Mouse (Mus musculus): ENCODE data around the gene Elfn1.
A peak's percentile ranks its signal among the peaks of the same experiment; 100 is the strongest.

The Elfn1 gene

DNA sequence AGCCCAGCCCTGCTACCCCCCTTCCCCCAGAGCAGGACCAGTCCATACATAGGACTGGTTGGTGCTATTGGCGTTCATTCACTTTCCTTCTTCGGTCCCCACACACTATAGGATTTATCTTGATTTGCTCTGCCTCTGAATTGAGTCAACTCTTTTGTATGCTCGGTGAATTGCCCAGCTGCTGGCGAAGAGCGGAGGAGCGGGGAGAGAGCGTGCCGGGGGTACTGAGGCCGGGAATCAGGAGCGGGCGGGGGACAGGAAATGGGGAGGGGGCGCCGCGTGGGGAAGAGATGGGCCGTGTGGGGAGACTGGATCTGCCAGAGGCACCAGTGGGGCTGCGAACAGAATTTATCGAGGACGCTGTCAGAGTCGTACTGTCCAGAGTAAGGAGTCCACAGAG is 3.8 kb downstream of the Elfn1 start:
- DNase-seq (ENCODE audit: low read depth), result no peak

GRCm38 (mm10) chr5:139912121-139912771 is 4.5 kb downstream of the Elfn1 start:
- no peak for DNase-seq (ENCODE audit: low read depth)

- DNase-seq (ENCODE audit: low read depth), result no peak
Measured at GRCm38 (mm10) chr5:139921666-139922065, 13.9 kb downstream of the Elfn1 start.

DNA sequence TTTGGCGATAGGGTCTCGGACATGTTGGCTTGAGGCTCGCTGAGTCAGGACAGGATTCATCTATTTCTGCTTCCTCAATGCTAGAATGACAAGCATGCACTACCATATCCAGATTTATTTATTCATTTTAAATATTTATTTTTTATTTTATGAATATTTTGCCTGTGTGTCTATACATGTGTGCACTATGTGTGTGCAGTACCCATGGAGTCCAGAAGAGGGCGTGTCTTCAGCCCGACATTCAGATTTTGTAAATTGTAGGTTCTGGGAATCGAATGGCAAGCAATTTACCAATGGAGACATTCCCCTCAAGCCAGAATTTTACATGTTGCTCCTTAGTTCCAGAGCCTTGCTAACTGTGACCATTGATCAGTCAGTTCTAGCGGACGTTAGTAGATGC is 16.1 kb downstream of the Elfn1 start:
- DNase-seq (ENCODE audit: low read depth), result no peak

DNA sequence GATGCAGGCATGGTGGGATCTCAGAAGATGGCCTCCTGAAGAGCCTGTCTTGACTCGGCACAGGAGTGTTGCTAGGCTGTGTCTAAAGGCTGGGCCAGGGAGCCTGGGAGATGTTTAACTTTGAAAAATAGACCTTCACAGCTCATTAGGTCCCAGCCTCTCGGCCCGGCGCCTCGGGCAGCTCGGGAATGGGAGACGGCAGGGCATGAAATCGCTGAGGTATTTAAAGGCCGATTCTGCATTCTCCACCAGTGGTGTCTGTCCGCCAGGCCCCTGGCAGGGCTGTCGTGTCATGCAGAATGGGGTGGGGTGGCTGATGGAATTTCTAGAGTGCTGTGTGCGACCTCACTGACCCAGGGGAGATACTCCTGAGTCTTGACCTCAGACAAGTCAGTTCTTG is 22.4 kb downstream of the Elfn1 start:
- no peak for DNase-seq (ENCODE audit: low read depth)

DNA sequence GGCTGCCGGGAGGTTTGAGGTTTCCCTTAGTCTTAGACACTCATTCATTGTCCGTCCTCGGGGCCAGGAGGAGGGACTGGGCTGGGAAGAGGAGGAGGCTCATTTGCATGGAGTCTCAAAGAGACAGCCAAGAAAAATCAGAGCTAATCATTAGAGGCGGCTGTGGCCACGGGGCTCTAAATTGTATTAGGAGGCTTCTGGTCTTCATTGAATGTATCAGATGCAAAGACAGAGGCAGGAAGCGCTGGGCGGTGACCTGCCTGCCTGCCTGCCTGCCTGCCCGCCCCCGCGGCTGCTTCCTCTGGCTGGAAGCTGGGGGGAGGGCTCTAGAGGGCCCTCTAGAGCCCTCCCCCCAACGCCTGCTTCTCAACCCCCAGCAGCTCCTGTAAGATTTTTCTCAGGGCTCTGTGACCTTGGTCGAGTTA is 23.2 kb downstream of the Elfn1 start:
- DNase-seq (ENCODE audit: low read depth), result no peak

DNA sequence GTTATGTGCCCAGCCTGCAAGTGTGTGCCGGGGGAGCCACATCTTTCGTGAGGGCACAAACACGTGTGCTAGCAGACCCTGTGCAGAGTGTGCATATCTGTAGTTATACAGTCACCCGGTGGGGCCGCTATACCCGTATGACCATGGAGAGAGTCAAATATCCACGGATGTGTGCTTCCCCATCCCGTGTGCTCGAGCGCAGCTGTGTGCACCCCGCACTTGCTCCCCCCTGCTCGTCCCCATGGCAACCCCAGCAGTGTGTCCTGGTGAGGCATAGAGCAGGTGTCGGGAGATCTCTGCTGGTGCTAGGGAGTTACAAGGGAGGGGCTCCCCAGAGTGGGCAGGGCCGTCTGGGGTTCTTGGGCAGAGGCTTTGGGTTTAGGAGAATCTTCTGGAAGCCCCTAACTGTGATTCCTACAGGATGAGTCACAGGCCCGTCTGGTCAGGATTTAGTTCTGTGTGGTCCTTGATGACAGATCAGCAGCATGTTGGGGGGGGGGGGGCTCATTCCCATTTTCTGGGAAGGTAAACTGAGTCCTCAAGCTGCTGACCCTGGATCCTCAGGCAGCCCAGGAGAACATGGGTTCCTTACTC is 24.3 kb downstream of the Elfn1 start:
- no peak for DNase-seq (ENCODE audit: low read depth)

DNA sequence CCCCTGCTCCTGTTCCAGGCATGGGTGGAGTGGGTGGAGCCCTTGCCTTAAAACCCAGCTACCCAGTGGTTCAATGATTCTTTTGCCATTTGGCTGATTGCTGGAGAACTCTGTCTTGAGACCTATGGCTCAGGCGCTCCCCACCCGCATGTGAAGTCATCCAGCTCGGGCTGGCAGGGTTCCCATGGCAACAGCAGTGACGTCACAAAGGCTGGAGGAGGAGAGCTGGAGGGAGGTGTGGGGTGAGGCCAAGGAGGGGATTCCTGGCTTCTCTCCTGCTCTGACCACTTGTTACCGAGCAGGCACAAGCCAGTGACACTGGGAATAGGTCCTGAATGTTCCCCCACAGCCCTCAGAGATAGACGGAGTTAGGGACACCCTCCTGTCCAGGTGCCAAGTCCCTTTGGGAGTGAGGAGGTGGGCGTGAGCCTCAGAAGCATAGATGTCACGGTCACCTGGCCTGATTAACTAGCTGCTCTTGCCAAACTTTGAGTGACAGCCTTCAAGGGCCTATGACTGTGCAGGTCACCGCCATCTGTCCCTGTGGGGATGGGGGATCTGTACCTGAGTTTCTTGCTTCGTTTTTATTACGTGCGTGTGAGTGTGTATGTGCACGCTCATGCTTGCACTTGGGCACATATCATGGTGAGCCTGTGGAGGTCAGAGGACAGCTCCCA is 25.0 kb downstream of the Elfn1 start:
- DNase-seq (ENCODE audit: low read depth), result no peak

GRCm38 (mm10) chr5:139933476-139933875 is 25.7 kb downstream of the Elfn1 start:
- no peak for DNase-seq (ENCODE audit: low read depth)

DNA sequence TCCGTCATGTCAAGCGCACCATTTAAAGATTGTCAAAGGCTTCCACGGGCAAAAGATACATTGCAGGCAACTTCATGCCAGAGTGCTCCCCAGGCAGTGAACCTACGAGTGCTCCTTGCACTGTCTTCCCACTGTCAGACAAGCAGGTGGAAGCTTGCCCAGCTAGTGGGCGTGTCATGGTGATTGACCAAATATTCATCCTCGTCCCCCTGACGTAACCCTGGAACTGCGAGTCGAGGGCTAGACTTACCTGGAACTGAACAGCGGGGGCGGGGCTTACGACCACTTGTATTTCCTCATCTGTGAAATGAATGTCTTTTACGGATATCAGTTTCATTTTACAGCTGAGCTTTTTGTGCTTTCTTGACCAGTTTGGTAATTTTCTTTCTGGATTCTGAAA is 28.7 kb downstream of the Elfn1 start:
- DNase-seq (ENCODE audit: low read depth), result no peak

GRCm38 (mm10) chr5:139944697-139945096 is 37.0 kb downstream of the Elfn1 start:
- DNase-seq (ENCODE audit: low read depth), result no peak

- no peak for DNase-seq (ENCODE audit: low read depth)
Measured at GRCm38 (mm10) chr5:139945715-139946364, 38.1 kb downstream of the Elfn1 start.

DNA sequence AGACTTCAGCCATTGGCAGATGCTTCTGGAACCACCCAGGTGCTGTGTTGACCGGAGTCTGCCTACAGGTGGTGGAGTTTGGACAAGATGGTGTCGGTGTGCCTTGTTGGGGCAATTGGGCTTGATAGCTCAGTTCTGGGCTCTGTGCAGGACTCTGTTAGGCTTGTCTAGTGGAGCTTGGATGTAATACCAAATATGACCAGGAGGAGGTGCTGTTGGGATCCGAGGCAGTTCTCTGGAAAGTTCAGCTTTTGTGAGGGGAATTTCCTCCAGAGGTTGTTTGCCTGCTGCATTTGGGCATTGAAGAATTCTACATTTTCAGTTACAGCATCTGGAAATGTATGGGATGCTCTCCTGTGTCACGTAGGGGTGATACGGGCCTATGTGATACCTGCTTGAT is 39.7 kb downstream of the Elfn1 start:
- DNase-seq (ENCODE audit: low read depth), result peak; percentile 15

DNA sequence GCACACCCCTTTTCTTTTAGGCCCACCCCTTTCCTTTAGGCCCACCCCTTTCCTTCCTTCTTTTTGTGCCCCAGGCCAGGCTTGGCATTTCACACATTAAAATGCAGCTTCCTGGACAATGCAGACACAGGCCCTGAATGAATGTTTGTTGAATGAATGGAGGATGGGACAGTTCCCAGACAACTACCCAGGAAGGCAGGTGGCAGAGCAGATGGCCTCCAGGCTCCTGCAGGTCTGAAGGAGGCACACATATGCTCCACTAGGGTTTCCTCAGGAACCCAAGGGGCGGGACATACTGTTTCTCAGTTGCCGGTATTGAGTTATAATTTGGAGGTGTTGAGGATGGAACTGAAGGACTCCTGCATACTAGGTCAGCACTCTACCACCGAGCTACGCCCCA is 40.8 kb downstream of the Elfn1 start:
- DNase-seq (ENCODE audit: low read depth), result no peak

- DNase-seq (ENCODE audit: low read depth), result no peak
Measured at GRCm38 (mm10) chr5:139949363-139949762, 41.6 kb downstream of the Elfn1 start.

DNA sequence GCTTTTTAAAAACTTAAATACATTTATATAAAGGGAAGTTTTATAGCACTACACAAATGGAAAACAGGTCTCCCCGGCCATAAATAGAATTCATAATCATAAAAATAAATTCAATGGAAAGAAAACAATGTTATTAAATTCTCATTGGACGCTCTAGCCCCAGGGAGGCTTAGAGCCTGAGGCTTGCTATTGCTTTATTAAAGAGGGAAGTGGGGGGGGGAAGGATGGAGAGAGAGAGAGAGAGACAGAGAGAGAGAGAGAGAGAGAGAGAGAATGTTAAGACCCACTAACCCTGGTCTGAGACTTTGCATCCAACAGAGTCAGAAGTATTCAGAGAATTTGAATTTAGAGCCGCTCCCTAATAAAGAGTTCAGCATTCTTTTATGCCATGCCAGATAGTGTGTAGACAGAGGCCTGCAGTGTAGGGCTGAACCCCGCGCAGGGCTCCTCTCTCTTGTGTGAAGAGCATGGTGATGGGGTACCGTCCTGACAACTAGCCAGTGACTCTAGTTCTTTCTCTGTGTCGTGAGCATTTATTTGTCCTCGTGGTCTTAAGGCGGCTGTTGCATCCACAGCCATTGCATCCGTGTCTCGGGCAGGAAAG is 42.3 kb downstream of the Elfn1 start:
- DNase-seq (ENCODE audit: low read depth), result no peak

DNA sequence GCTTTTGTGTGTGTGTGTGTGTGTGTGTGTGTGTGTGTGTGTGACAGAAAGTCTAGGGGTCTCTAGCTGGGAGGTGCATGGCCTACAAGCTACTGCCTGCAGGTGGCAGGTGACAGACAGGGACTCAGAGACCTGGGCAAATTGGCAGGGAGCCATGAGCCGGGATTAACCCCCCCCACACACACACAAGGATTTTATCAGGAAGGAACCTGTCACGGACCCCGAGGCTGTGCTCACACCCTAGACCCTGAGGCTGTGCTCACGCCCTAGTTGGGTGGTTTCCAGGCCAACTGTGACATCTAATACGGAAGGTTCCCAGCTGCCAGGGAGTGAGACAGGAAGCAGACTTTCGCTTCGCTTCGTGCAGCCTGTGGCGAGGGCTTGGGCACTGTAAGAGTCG is 49.1 kb downstream of the Elfn1 start:
- DNase-seq (ENCODE audit: low read depth), result no peak

- no peak for DNase-seq (ENCODE audit: low read depth)
Measured at GRCm38 (mm10) chr5:139959741-139960140, 52.0 kb downstream of the Elfn1 start.

- no peak for DNase-seq (ENCODE audit: low read depth)
Measured at GRCm38 (mm10) chr5:139964391-139964790, 56.6 kb downstream of the Elfn1 start.

GRCm38 (mm10) chr5:139965596-139965995 is 57.9 kb downstream of the Elfn1 start:
- no peak for DNase-seq (ENCODE audit: low read depth)

DNA sequence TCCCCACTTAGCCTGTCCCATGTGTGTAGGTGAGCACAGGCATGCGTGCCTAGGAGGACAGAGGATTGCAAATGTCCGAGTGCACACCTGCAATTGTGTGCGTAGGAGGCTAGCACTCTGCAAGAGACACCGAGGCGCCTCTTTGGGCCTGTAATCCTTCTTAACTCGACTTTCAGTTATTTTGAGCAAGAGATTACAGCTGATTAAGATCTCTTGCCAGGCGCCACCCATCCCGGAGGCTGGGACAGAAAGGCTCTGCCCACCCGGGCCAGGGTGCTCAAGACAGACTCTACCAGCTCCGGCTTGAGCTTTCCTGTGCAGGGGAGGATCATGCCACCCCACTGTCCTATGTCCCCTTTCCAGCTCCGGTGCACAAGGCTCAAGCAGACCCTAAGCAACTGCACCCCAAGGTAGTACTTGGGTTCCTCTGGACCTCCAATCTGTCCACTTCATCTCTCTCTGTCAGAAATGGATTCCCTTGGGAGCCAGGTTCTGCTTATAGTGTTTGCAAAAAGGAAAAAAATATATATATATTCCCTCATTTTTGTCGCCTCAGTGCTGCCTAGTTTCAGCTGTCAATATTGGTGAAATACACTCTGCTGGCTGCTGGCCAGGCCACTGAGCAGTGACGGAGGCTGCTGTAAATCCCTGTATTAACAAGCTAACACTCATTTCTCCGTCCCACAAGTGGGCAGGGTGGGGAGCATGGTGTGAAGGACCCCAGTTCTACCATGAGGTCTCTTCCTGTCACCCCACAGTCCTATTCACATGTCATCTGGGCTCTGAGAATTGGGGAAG is 61.6 kb downstream of the Elfn1 start:
- DNase-seq (ENCODE audit: low read depth), result no peak

GRCm38 (mm10) chr5:139970186-139970631 is 62.5 kb downstream of the Elfn1 start:
- no peak for DNase-seq (ENCODE audit: low read depth)

All from c-Kit-positive CD71-positive TER-119-negative erythroid progenitor cells, embryonic 14.5 days (primary cell).